Mouse (Mus musculus): Measurements from ENCODE around the gene Tmem120b.

- no peak for TF ChIP-seq CTCF (conservative IDR thresholded peaks at IDR 0.05; ENCODE audit: insufficient read depth, insufficient read length, low read depth, low read length)
- TF ChIP-seq POLR2A (IDR thresholded peaks at IDR 0.05; ENCODE audit: low read depth, low read length) = no peak
Observed at GRCm38 (mm10) chr5:123143251-123143970, 75.2 kb downstream of the Tmem120b start.
